Mouse (Mus musculus): ENCODE measurements around the gene Pmm1. TPM values are rescaled to one million over a fixed set of nuclear protein-coding genes. Genes with fewer than 3 reads are reported as not detected.
"Not testable (repeated sequence)": the region's sequence is repeated elsewhere in the genome, so short reads cannot be mapped to it uniquely, and the experiment has no call there.

Pmm1 gene
- polyA plus RNA-seq, 1 experiment from 2014 or later: 22.6 TPM

DNA sequence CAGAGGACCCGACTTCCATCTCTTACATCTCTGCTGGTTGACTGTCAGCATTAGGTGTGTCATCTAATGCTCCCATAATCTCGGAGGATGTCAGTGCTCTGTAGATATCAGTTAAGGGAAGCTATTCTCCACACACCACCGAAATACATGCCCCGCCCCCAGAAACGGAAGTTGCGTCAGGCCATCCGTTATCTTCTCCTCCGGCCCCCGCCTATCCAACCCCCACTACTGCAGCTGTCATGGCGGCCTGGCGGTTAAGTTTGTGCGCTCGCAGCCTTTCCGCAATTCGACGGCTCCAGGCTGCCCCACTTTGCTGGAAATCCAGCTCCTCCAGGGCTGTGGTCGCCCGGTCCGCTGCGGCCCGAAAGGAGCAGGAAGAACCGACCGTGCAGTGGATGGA lies 19.6 kb upstream of the Pmm1 start, which contains the start of gene 1700029P11Rik:
Gene 1700029P11Rik (plus strand): TSS at position 220 of the 400 bp plus-strand sequence.
- no peak within 1 kb of the TSS for H3K4me3 ChIP-seq (ENCODE audit: low read depth, low read length)
- no peaks in the 10 kb centered on the region for H3K36me3 ChIP-seq (ENCODE audit: control insufficient read depth, insufficient read depth, low read length)
- no peaks in the 10 kb centered on the region for H3K4me1 ChIP-seq (ENCODE audit: control insufficient read depth, insufficient read depth, low read length)
- no peaks in the 10 kb centered on the region for H3K9me3 ChIP-seq (replicated peaks; ENCODE audit: control insufficient read depth, low read length)
- no peak for ATAC-seq (replicated peaks; ENCODE audit: insufficient number of reproducible peaks, low FRiP score, low TSS enrichment)
- H3K4me2 ChIP-seq: no peak within 1 kb of the TSS
- no peaks in the 10 kb centered on the region for H3K27me3 ChIP-seq (ENCODE audit: control insufficient read depth, insufficient read depth, low read length)
- H3K9ac ChIP-seq (ENCODE audit: low read depth, low read length): no peak within 1 kb of the TSS
- WGBS (ENCODE audit: insufficient replicate concordance): 88% methylated on average over 23 of the region's 23 CpGs
- H3K27ac ChIP-seq (ENCODE audit: low read depth, low read length): no peak within 1 kb of the TSS

DNA sequence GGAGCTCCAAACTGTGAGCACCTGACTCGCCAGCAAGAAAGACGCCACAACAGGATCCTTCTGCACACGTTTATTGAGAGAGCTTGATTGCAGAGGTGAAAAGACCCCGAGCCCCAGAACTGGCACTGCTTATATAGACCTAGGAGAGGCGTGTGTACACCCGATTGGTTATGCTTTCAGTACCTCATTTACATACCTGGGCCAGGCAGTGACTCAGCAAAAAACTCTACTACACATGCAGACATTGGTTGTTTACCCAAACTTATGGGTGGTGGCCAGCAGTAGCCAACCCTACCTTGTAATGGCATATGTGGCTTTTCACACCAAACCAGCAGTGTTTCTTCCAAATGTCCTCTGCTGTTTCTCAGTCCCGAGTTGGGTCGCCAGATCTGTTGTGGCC lies 14.4 kb upstream of the Pmm1 start:
- H3K27ac ChIP-seq (ENCODE audit: low read depth, low read length); H3K27me3 ChIP-seq (ENCODE audit: control insufficient read depth, insufficient read depth, low read length); H3K4me1 ChIP-seq (ENCODE audit: control insufficient read depth, insufficient read depth, low read length); H3K4me3 ChIP-seq (ENCODE audit: low read depth, low read length); ATAC-seq (replicated peaks; ENCODE audit: insufficient number of reproducible peaks, low FRiP score, low TSS enrichment); H3K36me3 ChIP-seq (ENCODE audit: control insufficient read depth, insufficient read depth, low read length); H3K4me2 ChIP-seq; H3K9ac ChIP-seq (ENCODE audit: low read depth, low read length); H3K9me3 ChIP-seq (replicated peaks; ENCODE audit: control insufficient read depth, low read length): not testable (repeated sequence)
- 90% methylated on average over 8 of the region's 8 CpGs for WGBS (ENCODE audit: insufficient replicate concordance)

DNA sequence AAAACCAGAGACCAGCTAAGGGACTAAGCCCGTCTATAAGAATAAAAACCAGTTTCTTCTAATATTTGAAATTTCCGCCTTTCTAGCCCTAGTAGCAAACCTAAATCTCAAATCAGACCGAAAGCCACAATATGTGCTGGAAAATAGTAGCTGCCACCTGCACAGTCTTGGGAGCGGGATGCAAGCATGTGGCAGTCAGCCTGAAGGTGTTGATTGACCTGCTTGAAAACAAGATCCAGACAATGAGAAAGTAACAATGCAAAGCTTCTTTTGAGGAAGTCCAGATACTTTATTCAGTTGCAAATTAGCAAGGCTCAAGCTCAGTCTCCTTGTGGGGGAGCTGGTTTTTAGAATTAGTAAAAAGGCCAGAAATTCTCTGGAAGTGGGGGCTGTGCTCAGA lies 9.8 kb upstream of the Pmm1 start:
- not testable (repeated sequence) for H3K4me3 ChIP-seq (ENCODE audit: low read depth, low read length); H3K36me3 ChIP-seq (ENCODE audit: control insufficient read depth, insufficient read depth, low read length); H3K9ac ChIP-seq (ENCODE audit: low read depth, low read length); H3K4me1 ChIP-seq (ENCODE audit: control insufficient read depth, insufficient read depth, low read length); H3K4me2 ChIP-seq; H3K9me3 ChIP-seq (replicated peaks; ENCODE audit: control insufficient read depth, low read length); H3K27me3 ChIP-seq (ENCODE audit: control insufficient read depth, insufficient read depth, low read length); H3K27ac ChIP-seq (ENCODE audit: low read depth, low read length); ATAC-seq (replicated peaks; ENCODE audit: insufficient number of reproducible peaks, low FRiP score, low TSS enrichment)
- 83% methylated on average over 4 of the region's 4 CpGs for WGBS (ENCODE audit: insufficient replicate concordance)

DNA sequence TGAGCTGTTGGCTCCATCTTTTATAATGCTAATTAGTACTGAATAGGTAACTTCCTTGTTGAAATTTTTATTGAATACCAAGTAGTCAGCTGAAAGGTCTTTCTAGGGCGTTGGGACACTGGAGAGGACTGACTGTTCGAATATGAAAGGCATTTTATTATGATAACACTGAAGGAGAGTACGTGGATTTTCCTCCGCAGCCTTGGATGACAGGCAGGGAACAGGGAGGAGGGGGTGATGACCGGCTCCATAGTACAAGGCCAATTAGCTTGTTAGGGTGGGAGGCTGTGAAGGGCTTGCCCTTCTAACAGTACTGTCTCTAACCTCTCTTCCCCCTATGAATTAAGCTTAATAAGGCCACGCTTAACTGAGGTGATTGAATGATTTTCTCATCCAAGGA lies 8.9 kb upstream of the Pmm1 start:
- not testable (repeated sequence) for H3K9me3 ChIP-seq (replicated peaks; ENCODE audit: control insufficient read depth, low read length); H3K27ac ChIP-seq (ENCODE audit: low read depth, low read length); ATAC-seq (replicated peaks; ENCODE audit: insufficient number of reproducible peaks, low FRiP score, low TSS enrichment); H3K4me1 ChIP-seq (ENCODE audit: control insufficient read depth, insufficient read depth, low read length); H3K4me3 ChIP-seq (ENCODE audit: low read depth, low read length); H3K36me3 ChIP-seq (ENCODE audit: control insufficient read depth, insufficient read depth, low read length); H3K9ac ChIP-seq (ENCODE audit: low read depth, low read length); H3K27me3 ChIP-seq (ENCODE audit: control insufficient read depth, insufficient read depth, low read length); H3K4me2 ChIP-seq
- 71% methylated on average over 6 of the region's 6 CpGs for WGBS (ENCODE audit: insufficient replicate concordance)

DNA sequence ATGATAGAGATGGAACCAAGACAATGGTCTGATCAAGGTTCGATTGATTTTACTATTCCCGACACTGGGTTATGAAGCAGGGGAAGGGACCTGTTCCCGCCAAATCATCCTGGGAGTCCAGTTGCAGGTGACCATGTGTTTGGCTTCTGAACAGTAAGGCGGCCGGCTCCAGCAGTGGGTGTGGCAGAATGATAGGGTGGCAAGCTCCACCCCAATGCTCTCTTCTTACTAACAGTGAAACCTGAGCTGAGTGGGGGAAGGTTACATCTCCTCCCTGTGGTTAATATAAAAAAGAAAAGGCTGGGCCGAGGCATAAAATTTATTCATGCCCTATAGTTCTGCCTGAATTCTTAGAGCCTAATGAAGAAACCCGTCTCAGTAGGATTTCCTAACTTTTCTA lies 8.4 kb upstream of the Pmm1 start:
- H3K27ac ChIP-seq (ENCODE audit: low read depth, low read length): no peak overlapping the region
- H3K4me1 ChIP-seq (ENCODE audit: control insufficient read depth, insufficient read depth, low read length): no peaks in the 10 kb centered on the region
- no peak overlapping the region for H3K4me3 ChIP-seq (ENCODE audit: low read depth, low read length)
- H3K4me2 ChIP-seq: no peak overlapping the region
- H3K9ac ChIP-seq (ENCODE audit: low read depth, low read length): no peak overlapping the region
- no peaks in the 10 kb centered on the region; the same call in 1 of the 2 replicates for H3K9me3 ChIP-seq (replicated peaks; ENCODE audit: control insufficient read depth, low read length)
- no peaks in the 10 kb centered on the region for H3K27me3 ChIP-seq (ENCODE audit: control insufficient read depth, insufficient read depth, low read length)
- H3K36me3 ChIP-seq (ENCODE audit: control insufficient read depth, insufficient read depth, low read length): no peaks in the 10 kb centered on the region
- ATAC-seq (replicated peaks; ENCODE audit: insufficient number of reproducible peaks, low FRiP score, low TSS enrichment): no peak
- WGBS (ENCODE audit: insufficient replicate concordance): 54% methylated on average over 7 of the region's 7 CpGs

DNA sequence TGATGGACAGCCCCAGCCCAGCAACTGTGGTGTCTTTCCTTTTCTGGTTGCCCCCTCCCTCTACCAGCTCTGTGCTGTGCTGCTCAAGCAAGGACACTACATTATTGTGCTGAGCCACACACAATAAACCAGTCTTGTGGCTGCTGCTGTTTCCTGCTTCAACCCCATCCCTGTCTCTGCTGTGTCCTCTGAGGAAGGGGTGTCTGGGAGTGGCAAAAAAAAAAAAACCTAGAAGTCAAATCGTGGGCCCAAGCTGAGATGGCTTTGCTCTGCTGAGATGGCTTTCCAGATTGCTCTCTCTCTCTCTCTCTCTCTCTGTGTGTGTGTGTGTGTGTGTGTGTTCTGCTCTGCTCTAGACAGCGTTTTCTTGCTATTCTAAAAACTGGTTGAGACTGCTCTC lies 7.7 kb upstream of the Pmm1 start:
- no peak overlapping the region for H3K9ac ChIP-seq (ENCODE audit: low read depth, low read length)
- no peaks in the 10 kb centered on the region for H3K4me1 ChIP-seq (ENCODE audit: control insufficient read depth, insufficient read depth, low read length)
- H3K4me3 ChIP-seq (ENCODE audit: low read depth, low read length): no peak overlapping the region
- no peak overlapping the region for H3K4me2 ChIP-seq
- no peaks in the 10 kb centered on the region for H3K27me3 ChIP-seq (ENCODE audit: control insufficient read depth, insufficient read depth, low read length)
- 60% methylated on average over 2 of the region's 2 CpGs for WGBS (ENCODE audit: insufficient replicate concordance)
- no peak overlapping the region for H3K27ac ChIP-seq (ENCODE audit: low read depth, low read length)
- no peaks in the 10 kb centered on the region for H3K36me3 ChIP-seq (ENCODE audit: control insufficient read depth, insufficient read depth, low read length)
- no peak for ATAC-seq (replicated peaks; ENCODE audit: insufficient number of reproducible peaks, low FRiP score, low TSS enrichment)
- no peaks in the 10 kb centered on the region; the same call in 1 of the 2 replicates for H3K9me3 ChIP-seq (replicated peaks; ENCODE audit: control insufficient read depth, low read length)

DNA sequence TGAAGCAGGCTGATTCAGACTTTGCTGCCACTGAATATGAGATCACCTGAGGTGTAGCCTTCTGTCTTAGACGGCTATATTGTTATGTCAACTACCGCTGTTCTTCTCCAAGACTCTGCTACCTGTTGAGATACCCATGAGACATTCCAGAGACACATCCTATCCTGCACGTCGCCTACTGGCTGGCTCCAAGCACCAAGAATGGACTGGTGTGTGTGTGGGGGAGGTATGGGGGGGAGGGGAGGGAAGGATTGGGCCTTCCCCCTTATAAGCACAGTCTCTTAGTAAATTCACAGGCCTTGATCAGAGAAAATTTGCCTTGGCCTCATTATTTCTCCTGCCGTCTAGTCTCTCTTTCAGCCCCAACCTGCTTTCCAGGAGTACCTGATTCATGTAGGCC lies 7.1 kb upstream of the Pmm1 start:
- no peak for ATAC-seq (replicated peaks; ENCODE audit: insufficient number of reproducible peaks, low FRiP score, low TSS enrichment)
- Histone ChIP-seq H3K4me1 (ENCODE audit: control insufficient read depth, insufficient read depth, low read length) (no peaks in the 10 kb centered on the region), H3K27me3 (ENCODE audit: control insufficient read depth, insufficient read depth, low read length) (no peaks in the 10 kb centered on the region), H3K9ac (ENCODE audit: low read depth, low read length) (no peak overlapping the region), H3K9me3 (replicated peaks; ENCODE audit: control insufficient read depth, low read length) (no peaks in the 10 kb centered on the region; the same call in 1 of the 2 replicates), H3K36me3 (ENCODE audit: control insufficient read depth, insufficient read depth, low read length) (no peaks in the 10 kb centered on the region), H3K4me2 (no peak overlapping the region), H3K27ac (ENCODE audit: low read depth, low read length) (no peak overlapping the region), H3K4me3 (ENCODE audit: low read depth, low read length) (no peak overlapping the region)
- 84% methylated on average over 5 of the region's 5 CpGs for WGBS (ENCODE audit: insufficient replicate concordance)

DNA sequence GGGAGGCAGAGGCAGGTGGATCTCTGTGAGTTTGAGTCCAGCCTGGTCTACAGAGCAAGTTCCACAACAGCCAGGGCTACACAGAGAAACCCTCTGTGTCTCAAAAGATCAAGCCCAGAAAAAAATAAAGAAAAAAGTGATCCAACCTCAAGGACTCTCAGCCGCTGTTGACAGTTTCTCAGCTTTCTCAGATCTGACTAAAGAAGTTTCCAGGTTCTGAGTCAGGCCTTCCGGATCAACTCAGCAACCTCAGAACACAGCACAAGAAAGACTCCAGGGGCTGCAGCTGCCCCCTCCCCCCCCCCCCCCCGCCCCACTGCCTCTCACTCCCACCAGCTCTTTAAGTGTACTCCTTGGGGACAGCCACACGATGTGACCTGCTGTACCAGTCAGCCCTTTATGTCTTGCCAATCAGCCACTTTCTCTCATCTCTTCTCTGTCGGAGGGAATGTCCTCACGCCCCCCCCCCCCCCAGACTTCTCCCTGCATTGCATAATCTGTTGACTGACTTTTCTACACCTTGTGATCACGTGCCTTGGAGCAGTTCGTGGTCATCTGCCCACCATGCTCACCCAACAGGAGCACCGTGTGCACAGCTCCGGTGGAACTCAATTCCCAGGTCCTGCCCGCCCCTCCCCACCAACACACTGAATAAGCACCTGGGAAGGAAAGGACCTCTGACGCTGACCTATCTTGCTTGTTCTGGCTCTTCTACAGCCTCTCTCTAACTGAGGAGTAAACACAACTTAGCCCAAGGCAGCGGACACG lies 5.5 kb upstream of the Pmm1 start:
- no peak overlapping the region for H3K27ac ChIP-seq (ENCODE audit: low read depth, low read length)
- H3K27me3 ChIP-seq (ENCODE audit: control insufficient read depth, insufficient read depth, low read length): no peaks in the 10 kb centered on the region
- no peaks in the 10 kb centered on the region for H3K36me3 ChIP-seq (ENCODE audit: control insufficient read depth, insufficient read depth, low read length)
- H3K9ac ChIP-seq (ENCODE audit: low read depth, low read length): no peak overlapping the region
- H3K4me1 ChIP-seq (ENCODE audit: control insufficient read depth, insufficient read depth, low read length): no peaks in the 10 kb centered on the region
- H3K9me3 ChIP-seq (replicated peaks; ENCODE audit: control insufficient read depth, low read length): no peaks in the 10 kb centered on the region
- 77% methylated on average over 13 of the region's 14 CpGs for WGBS (ENCODE audit: insufficient replicate concordance)
- H3K4me3 ChIP-seq (ENCODE audit: low read depth, low read length): no peak overlapping the region
- ATAC-seq (replicated peaks; ENCODE audit: insufficient number of reproducible peaks, low FRiP score, low TSS enrichment): no peak
- H3K4me2 ChIP-seq: no peak overlapping the region

DNA sequence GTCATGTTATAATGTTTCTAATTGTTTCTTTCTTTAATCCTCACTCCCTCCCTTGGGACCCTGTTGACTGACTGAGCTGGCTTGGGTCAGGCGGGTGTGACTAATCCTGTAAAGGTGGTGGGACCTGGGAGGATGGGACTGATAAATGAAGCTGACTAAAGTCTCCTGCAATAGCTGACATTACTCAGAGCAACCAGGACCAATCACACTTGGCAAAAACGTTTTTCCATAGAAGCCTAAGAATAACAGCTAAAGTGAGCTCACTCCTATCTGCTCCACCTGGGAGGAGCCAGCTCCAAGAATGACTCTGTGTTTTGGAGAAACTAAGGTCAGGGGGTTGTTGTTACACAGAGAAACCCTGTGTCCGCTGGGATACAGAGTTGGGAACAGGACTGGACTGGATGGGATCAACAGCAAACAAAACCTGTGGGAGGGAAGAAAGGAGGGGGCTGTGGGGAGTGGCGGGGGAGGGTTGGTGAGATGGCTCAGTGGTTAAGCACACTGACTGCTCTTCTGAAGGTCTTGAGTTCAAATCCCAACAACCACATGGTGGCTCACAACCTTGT lies 4.3 kb upstream of the Pmm1 start:
- Histone ChIP-seq H3K4me3 (ENCODE audit: low read depth, low read length) (no peak overlapping the region), H3K9me3 (replicated peaks; ENCODE audit: control insufficient read depth, low read length) (no peaks in the 10 kb centered on the region), H3K9ac (ENCODE audit: low read depth, low read length) (no peak overlapping the region), H3K36me3 (ENCODE audit: control insufficient read depth, insufficient read depth, low read length) (no peaks in the 10 kb centered on the region), H3K27ac (ENCODE audit: low read depth, low read length) (no peak overlapping the region), H3K4me2 (no peak overlapping the region), H3K27me3 (ENCODE audit: control insufficient read depth, insufficient read depth, low read length) (no peaks in the 10 kb centered on the region), H3K4me1 (ENCODE audit: control insufficient read depth, insufficient read depth, low read length) (peaks cover 3% of the 10 kb centered on the region; the same call in 1 of the 2 replicates)
- WGBS (ENCODE audit: insufficient replicate concordance): 49% methylated on average over 4 of the region's 4 CpGs
- ATAC-seq (replicated peaks; ENCODE audit: insufficient number of reproducible peaks, low FRiP score, low TSS enrichment): no peak
